Comparison of ENCODE assay signal across 8 mouse cellular contexts in genomic region chr2:153346221-153347182, GRCm38 (mm10). TPM values are rescaled to one million over a fixed set of nuclear protein-coding genes. Genes with fewer than 3 reads are reported as not detected.
DNase-seq lines count a peak whose midpoint lies in the region; ATAC-seq and TF ChIP-seq lines count a peak whose summit lies in the region.

No protein-coding gene starts in this region.

- TF ChIP-seq CTCF in hindbrain, postnatal 0 days (IDR thresholded peaks at IDR 0.05; ENCODE audit: low read depth), result no peak

- DNase-seq in CD4-positive, CD25-positive, alpha-beta regulatory T cell, adult 2 months (ENCODE audit: low read depth, low spot score), result peak; percentile 70
- peak; percentile 63 for DNase-seq in cerebellum, adult 9-10 months
- peak; percentile 70 for DNase-seq in gastrocnemius, postnatal 10 days
- DNase-seq in hindbrain, postnatal 0 days (ENCODE audit: low spot score), result peak; percentile 77
- DNase-seq in limb, embryonic 14.5 days (ENCODE audit: low spot score), result peak; percentile 79
- peak; percentile 86 for DNase-seq in midbrain, embryonic 14.5 days
- peak; percentile 34 to 56 for DNase-seq in spleen, postnatal 14 days (ENCODE audit: low spot score in 2 of 2)

- no peaks in the 10 kb centered on the region for H3K27me3 ChIP-seq in hindbrain, postnatal 0 days (ENCODE audit: insufficient read depth, low read length)
- H3K27me3 ChIP-seq in limb, embryonic 14.5 days (ENCODE audit: control insufficient read depth, insufficient read depth, low read length), result no peaks in the 10 kb centered on the region
- no peaks in the 10 kb centered on the region for H3K27me3 ChIP-seq in midbrain, embryonic 14.5 days (ENCODE audit: control insufficient read depth, insufficient read depth, low read length)

- H3K4me2 ChIP-seq in hindbrain, postnatal 0 days (ENCODE audit: low read depth, low read length), result peak overlapping the region; percentile 79
- peak overlapping the region; percentile 58 for H3K4me2 ChIP-seq in limb, embryonic 14.5 days (replicated peaks; ENCODE audit: low read depth, low read length, severe bottlenecking)
- peak overlapping the region; percentile 82 for H3K4me2 ChIP-seq in midbrain, embryonic 14.5 days (ENCODE audit: low read length)

- H3K9ac ChIP-seq in hindbrain, postnatal 0 days (replicated peaks; ENCODE audit: low read length), result peak overlapping the region; percentile 98
- H3K9ac ChIP-seq in limb, embryonic 14.5 days (ENCODE audit: low read depth, low read length, severe bottlenecking), result peak overlapping the region; percentile 93
- peak overlapping the region; percentile 95 for H3K9ac ChIP-seq in midbrain, embryonic 14.5 days (replicated peaks; ENCODE audit: low read length)

- 0% methylated on average over 32 of the region's 76 CpGs for WGBS in hindbrain, postnatal 0 days
- 1% methylated on average over 30 of the region's 76 CpGs for WGBS in limb, embryonic 14.5 days
- WGBS in midbrain, embryonic 14.5 days, result 1% methylated on average over 61 of the region's 76 CpGs

- peak overlapping the region; percentile 87 for H3K4me3 ChIP-seq in hindbrain, postnatal 0 days (ENCODE audit: low read length)
- H3K4me3 ChIP-seq in limb, embryonic 14.5 days (replicated peaks; ENCODE audit: low read length), result peak overlapping the region; percentile 63
- H3K4me3 ChIP-seq in midbrain, embryonic 14.5 days (replicated peaks; ENCODE audit: low read depth, low read length), result peak overlapping the region; percentile 84

- H3K9me3 ChIP-seq in hindbrain, postnatal 0 days (ENCODE audit: low read length), result no peaks in the 10 kb centered on the region
- no peaks in the 10 kb centered on the region for H3K9me3 ChIP-seq in limb, embryonic 14.5 days (ENCODE audit: control insufficient read depth, low read length)
- no peaks in the 10 kb centered on the region for H3K9me3 ChIP-seq in midbrain, embryonic 14.5 days (ENCODE audit: control insufficient read depth, low read length)

- H3K27ac ChIP-seq in hindbrain, postnatal 0 days, result peak overlapping the region; percentile 98
- peak overlapping the region; percentile 99 for H3K27ac ChIP-seq in limb, embryonic 14.5 days (replicated peaks; ENCODE audit: low read depth, low read length)
- peak overlapping the region; percentile 96 for H3K27ac ChIP-seq in midbrain, embryonic 14.5 days (replicated peaks; ENCODE audit: low read depth, low read length)

- H3K4me1 ChIP-seq in hindbrain, postnatal 0 days (ENCODE audit: insufficient read depth, low read length), result peaks cover 11% of the 10 kb centered on the region
- H3K4me1 ChIP-seq in limb, embryonic 14.5 days (ENCODE audit: control insufficient read depth, insufficient read depth, low read length), result peaks cover 25% of the 10 kb centered on the region
- peaks cover 29% of the 10 kb centered on the region for H3K4me1 ChIP-seq in midbrain, embryonic 14.5 days (ENCODE audit: control insufficient read depth, insufficient read depth, low read length)

- TF ChIP-seq POLR2A in limb, embryonic 14.5 days (IDR thresholded peaks at IDR 0.05; ENCODE audit: borderline replicate concordance, extremely low read depth, insufficient read depth, insufficient read length), result no peak

- no peak for ATAC-seq in CD4-positive, CD25-positive, alpha-beta regulatory T cell, adult 4 months
- ATAC-seq in hindbrain, postnatal 0 days, result no peak
- peak; percentile 66 for ATAC-seq in limb, embryonic 14.5 days (ENCODE audit: low FRiP score, low read depth)
- peak; percentile 51 for ATAC-seq in midbrain, embryonic 14.5 days (ENCODE audit: low FRiP score, low TSS enrichment)

- no peaks in the 10 kb centered on the region for H3K36me3 ChIP-seq in hindbrain, postnatal 0 days (ENCODE audit: insufficient read depth, low read length)
- peaks cover 10% of the 10 kb centered on the region for H3K36me3 ChIP-seq in limb, embryonic 14.5 days (ENCODE audit: control insufficient read depth, insufficient read depth, low read length)
- no peaks in the 10 kb centered on the region for H3K36me3 ChIP-seq in midbrain, embryonic 14.5 days (ENCODE audit: control insufficient read depth, insufficient read depth, low read length)

RNA-seq across cellular contexts. Expression of gene Asxl1, which starts 0.9 kb away (rescaled TPM):
- 10 to 100 TPM; 12.3 to 20.9 TPM for polyA plus RNA-seq in CD4-positive, CD25-positive, alpha-beta regulatory T cell, adult 4 months (2017; shearing (Covaris generic))
- 10 to 100 TPM; 14.7 to 19.6 TPM for total RNA-seq in gastrocnemius, postnatal 10 days (2021)
- 26.7 and 27.1 TPM in 2 replicates for total RNA-seq in hindbrain, postnatal 0 days (2014; rRNA removed)
- polyA plus RNA-seq in hindbrain, postnatal 0 days (2015; fragmentation: Nextera tagmentation; extraction: Ambion mirVana), result 12.8 and 13.3 TPM in 2 replicates
- polyA plus RNA-seq in limb, embryonic 14.5 days (2012; rRNA removed), result 28.5 and 29.7 TPM in 2 replicates
- polyA plus RNA-seq in limb, embryonic 14.5 days (2014; fragmentation: Nextera tagmentation; extraction: Ambion mirVana), result 19.4 and 20.6 TPM in 2 replicates
- polyA plus RNA-seq in midbrain, embryonic 14.5 days (2014; fragmentation: Nextera tagmentation; extraction: Ambion mirVana), result 13.4 and 17.1 TPM in 2 replicates

RNA-seq across cellular contexts. Expression of gene Kif3b, which starts 55.3 kb away (rescaled TPM):
- 10 to 100 TPM; 11.2 to 13.0 TPM for polyA plus RNA-seq in CD4-positive, CD25-positive, alpha-beta regulatory T cell, adult 4 months (2017; shearing (Covaris generic))
- 1 to 10 TPM; 6.0 to 6.9 TPM for total RNA-seq in gastrocnemius, postnatal 10 days (2021)
- total RNA-seq in hindbrain, postnatal 0 days (2014; rRNA removed), result 38.1 and 42.3 TPM in 2 replicates
- 17.6 and 17.7 TPM in 2 replicates for polyA plus RNA-seq in hindbrain, postnatal 0 days (2015; fragmentation: Nextera tagmentation; extraction: Ambion mirVana)
- polyA plus RNA-seq in limb, embryonic 14.5 days (2012; rRNA removed), result 10.6 and 11.5 TPM in 2 replicates
- polyA plus RNA-seq in limb, embryonic 14.5 days (2014; fragmentation: Nextera tagmentation; extraction: Ambion mirVana), result 4.7 and 6.2 TPM in 2 replicates
- polyA plus RNA-seq in midbrain, embryonic 14.5 days (2014; fragmentation: Nextera tagmentation; extraction: Ambion mirVana), result 17.0 and 18.6 TPM in 2 replicates

Comparison
In these comparisons a context has a peak if more than half of its experiments do, and no peak if none do; other contexts are left out.
1. ATAC-seq: peak in limb, embryonic 14.5 days (single experiment) and midbrain, embryonic 14.5 days (single experiment); none in CD4-positive, CD25-positive, alpha-beta regulatory T cell, adult 4 months (single experiment) and hindbrain, postnatal 0 days (single experiment).
2. Peak in every context shown above with its lines, with median percentiles within 50 percentile points of each other: DNase-seq, H3K27ac ChIP-seq, H3K4me2 ChIP-seq, H3K4me3 ChIP-seq and H3K9ac ChIP-seq.